Mouse (Mus musculus) right cerebral cortex, postnatal 36 days (tissue): ENCODE measurements at regions not wholly inside any gene's neighbourhood (a gene's known extent, or its start where the extent isn't known, plus 50 kb on each side); places are given as distances from the start of the nearest gene placed in this dataset.
"Not testable (repeated sequence)": the region's sequence is repeated elsewhere in the genome, so short reads cannot be mapped to it uniquely, and the experiment has no call there.

Experiments
- DNase-seq, 2 experiments: peaks; one replicate each; pipeline ENCODE4 v3.0.0; 2022; ENCODE audit warnings: low spot score in 2 of 2, mixed read lengths in 1 of 2

DNA sequence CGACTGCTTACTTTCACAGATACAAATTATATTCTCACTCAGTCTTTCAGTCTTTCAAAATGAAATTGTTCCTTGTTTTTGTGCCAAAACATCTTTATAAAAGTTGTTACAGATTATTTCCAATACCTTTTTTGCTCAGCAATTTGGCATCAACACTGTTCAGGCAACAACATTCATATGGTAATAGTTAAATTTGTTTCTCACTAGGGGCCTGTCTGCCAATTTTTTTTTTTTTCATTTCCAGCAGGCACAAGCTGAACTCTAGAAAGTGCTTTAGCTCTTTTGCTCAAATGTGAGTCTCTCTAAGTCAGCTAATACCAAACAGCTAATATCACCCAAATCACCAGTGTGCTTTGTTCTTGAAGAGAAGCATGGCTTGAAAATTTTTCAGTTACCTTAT, 199.4 kb downstream of the Antxr2 start:
- no peak for DNase-seq

- DNase-seq = no peak
These were observed 213.4 kb downstream of the Antxr2 start for GRCm38 (mm10) chr5:97817485-97817884.

DNA sequence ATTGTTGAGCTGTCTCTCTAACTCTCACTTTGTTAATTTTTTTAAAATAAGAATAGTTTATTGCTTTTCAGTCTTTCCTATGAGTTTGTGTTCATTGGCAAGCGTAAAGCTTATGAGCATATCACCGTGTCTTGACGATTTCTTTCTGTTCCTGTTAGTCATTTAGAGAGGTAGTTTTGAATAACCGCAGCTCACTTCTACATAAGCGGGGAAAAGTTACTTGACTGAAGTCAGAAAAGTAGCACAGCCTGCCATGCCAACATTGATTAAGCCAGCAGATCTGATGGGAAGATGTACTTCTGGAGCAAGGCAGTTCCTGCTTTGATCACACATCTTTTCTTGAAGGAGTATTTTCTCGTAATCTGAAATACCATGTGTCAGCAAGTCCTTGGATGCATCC, 215.5 kb downstream of the Antxr2 start:
- no peak for DNase-seq

DNA sequence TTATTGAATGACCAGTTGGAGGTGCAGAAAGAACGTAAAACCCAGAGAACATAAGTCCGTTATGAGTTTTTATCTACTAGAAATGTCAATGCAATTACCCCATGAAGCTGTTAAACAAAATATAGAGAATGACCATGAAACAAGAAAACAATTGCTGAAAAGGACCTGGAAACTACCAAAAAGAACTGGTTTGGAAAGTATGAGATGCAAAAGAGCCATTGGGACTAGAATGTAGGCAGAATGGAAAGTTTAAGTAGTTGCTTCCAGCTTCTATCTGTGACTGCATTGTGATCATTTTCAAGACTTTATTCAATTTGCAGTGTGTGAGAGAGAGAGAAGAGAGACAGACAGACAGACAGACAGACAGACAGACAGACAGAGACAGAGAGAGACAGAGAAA, 216.1 kb downstream of the Antxr2 start:
- DNase-seq = no peak

- no peak for DNase-seq
These were observed 218.1 kb downstream of the Antxr2 start for GRCm38 (mm10) chr5:97812611-97813350.

- DNase-seq = no peak
These were observed 221.8 kb downstream of the Antxr2 start for GRCm38 (mm10) chr5:97809007-97809406.

GRCm38 (mm10) chr5:97807171-97807570, 223.7 kb downstream of the Antxr2 start:
- DNase-seq = no peak

- DNase-seq = no peak
These were observed 224.1 kb downstream of the Antxr2 start for GRCm38 (mm10) chr5:97806754-97807153.

DNA sequence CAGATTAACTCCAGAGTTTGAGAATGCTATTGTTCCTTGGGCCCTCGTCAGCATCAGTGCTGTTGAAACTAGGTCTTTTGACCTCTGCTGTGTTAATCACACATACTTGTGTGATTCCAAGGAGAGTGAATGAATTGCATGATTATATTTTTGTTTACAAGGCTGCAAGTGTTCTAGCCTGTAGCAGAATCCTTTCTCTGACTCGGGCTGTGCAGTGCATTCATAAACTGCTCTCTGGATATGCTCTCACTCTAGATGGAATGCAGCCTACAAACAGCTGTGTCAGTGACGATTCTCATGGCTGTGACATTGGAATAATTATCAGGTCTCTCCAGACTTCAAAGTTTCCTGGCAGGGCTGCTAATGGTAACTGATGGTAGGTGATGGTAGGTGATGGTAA, 230.8 kb downstream of the Antxr2 start:
- no peak for DNase-seq

- DNase-seq = no peak
These were observed 242.7 kb downstream of the Antxr2 start for GRCm38 (mm10) chr5:97788175-97788574.

DNA sequence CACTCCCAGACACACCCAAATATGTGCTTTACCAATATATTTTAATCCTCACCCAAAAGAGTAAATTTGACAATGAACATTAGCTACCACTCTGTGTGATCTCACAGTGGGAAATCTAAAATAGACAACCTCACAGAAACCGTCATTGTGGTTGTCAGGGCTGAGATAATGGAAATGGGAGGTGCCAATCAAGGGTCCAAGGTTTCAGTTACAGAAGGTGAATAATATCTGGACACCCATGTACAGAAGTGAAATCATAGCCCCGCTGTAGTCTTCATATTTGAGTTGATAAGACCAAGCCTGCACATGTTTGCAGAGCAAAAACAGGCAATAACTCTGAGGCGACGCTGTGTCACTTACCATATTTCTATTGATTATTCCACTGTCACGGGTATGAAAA, 243.8 kb downstream of the Antxr2 start:
- no peak for DNase-seq

DNA sequence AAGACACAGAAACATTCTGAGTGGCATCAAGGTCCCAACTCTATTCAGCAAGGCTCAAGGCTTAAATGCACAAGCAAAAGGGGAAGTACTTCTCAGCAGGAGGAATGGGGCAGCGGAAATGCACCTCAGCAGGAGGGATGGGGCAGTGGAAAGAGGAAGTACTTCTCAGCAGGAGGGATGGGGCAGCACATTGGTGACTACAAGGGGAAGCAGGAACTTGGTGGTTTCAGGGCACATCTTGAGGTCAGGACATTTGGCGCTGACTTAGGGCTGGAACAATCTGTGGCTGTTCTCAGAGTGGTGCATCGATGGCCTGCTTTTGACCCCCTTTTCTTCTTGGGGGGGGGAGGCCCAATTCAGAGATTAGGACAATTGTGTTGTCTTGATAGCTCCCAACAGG, 255.7 kb downstream of the Antxr2 start:
- not testable (repeated sequence) for DNase-seq

DNA sequence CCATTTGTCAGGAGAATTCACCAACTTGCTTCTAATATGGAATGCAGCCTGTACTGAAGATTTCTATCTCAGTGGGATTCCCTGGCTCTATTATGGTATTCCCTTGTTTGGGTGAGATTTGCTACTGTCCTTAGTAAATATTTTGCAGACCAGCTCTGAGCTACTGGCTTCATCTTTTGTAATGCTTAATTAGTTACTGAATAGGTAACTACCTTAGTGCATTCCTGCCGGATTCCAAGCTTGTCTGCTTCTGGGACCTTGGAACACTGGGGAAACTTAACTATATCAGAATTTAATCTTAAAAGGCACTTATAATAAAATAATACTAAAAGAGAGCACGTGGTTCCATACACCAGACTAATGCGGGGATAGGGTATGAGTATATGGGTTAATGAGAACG, 257.4 kb downstream of the Antxr2 start:
- not testable (repeated sequence) for DNase-seq

DNA sequence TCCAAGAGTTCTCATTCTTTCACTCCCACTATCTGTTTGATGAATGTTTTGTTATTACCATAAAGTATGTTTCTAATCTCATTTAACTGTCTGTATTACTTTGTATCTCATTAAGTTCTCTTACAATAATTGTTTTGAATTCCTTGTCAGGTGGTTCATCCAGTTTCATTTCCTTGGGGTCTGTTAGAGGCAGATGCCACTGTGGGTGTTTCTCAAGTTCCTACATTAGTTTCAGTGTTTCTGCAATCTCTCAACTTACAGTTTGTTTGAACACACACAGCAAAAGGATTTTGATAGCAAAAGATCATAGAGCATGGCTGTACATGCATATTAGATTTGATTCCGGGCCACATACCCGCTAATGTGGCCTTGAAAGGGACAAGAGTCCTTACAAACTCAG, 280.5 kb upstream of the Gk2 start:
- DNase-seq = no peak

DNA sequence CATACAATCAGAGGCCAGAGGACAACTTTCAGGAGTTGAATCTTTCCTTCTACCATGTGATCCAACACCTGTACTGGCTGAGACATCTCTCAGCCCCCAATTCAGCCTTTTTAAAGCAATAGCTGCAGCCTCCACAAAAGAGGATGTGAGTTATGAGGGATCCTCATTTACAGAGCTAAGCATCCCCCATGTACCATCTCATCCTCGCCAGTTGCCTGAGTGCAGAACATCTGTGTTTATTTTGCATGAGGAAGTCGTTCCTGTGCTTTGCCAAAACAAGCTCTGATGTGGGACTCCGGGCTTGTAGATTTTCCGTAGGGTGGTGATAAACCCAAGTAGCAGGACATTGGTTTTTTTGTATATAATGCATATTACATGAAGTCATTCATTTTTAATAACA, 274.1 kb upstream of the Gk2 start:
- DNase-seq = no peak

- DNase-seq = not testable (repeated sequence)
These were observed 262.5 kb upstream of the Gk2 start for GRCm38 (mm10) chr5:97719364-97719763.

GRCm38 (mm10) chr5:97705270-97705669, 248.4 kb upstream of the Gk2 start:
- no peak for DNase-seq

DNA sequence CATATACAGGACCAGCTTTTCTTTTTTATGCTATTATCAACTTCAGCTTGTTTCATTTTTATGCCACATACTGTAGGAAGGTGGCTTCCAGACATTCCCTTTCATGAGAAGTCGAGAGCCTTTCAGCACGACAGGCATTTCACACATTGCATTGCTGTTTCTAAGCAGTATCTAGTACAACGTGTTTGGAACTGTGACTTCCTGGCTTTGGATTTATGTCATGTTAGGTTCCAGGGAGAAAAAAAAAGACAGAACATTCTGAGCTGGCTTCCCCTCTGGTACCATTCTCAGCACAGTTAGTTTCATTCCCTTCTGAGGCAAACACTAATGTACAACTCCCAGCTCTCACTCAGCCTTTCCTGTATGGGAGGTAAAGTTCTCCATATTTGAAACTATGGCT, 243.7 kb upstream of the Gk2 start:
- DNase-seq = peak; percentile 5 to 18

GRCm38 (mm10) chr5:97697581-97698134, 240.8 kb upstream of the Gk2 start:
- DNase-seq = peak in 1 of 2 experiments; percentile 1

DNA sequence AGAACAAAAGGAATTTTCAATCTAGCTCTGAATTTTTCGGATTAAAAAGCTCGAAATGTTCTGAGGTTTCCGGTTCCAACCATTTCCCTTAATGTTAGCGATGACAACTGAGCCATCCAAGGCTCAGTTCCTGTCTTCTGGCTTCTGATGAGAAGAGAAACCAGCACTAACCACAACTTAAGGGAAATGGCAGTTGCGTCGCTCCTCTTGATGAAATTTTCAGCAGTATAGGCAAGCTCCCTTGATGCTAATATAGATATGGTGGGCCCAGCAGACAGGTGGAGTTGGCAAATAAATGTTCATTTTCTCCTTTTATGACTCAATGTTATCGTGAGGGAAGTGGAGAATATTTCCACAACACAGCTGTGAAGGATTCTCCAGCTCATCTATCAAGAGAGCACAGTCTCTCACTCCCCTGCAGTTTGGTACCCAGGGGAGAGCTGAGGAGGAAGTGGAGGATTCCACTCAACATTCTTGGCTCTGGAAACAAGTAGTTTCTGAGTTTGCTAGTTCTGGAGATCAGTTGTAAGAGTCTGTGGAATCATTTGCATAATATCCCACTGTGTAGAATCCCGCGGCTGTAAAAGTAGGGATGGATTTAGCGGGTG, 236.6 kb upstream of the Gk2 start:
- peak in 1 of 2 experiments; percentile 4 for DNase-seq

- DNase-seq = no peak
These were observed 228.6 kb upstream of the Gk2 start for GRCm38 (mm10) chr5:97685443-97685842.

DNA sequence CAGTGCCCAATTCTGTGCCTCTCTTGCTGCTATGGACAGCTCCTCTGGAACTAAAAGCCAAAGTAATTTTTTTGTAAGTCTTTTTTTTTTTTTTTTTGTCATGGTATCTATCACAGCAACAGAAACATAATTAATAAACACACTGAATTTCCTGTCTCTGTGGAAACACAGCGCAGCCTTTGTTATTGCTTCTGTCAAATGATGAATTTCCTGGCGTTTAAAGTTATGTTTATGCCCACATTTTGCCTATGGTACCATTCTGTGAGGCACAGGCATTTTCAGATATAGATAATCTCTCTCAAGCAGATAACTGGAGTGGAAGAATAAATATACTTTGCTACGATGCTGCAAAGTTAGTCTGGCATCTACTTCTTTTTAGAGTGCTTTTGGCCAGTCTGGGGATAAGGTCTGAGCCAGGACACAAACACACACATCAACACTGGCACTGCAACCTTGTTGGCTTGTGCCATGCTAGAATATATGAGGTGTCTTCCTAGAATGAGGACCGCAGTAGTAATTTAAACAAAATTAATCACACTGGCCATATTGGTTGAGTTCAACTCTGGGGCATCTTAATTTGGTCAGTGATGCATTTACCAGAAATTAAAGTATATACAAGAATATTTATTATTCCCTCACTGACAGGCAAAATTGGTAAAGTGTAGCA, 227.9 kb upstream of the Gk2 start:
- DNase-seq = no peak

GRCm38 (mm10) chr5:97669726-97670125, 212.9 kb upstream of the Gk2 start:
- DNase-seq = no peak
